Mouse (Mus musculus) Patski (cell line): ENCODE measurements at regions not wholly inside any gene's neighbourhood (a gene's known extent, or its start where the extent isn't known, plus 50 kb on each side); places are given as distances from the start of the nearest gene placed in this dataset.

ENCODE experiments used
- ATAC-seq: fragments of 100-300 bp; one replicate; pipeline ENCODE4 v1.8.0; 2021
- CTCF ChIA-PET: fragments of 350-600 bp; sonication (Branson Sonifier 250); formaldehyde crosslinking; loops from one replicate; lab custom pipeline; 2022; ENCODE audit warnings: inconsistent platforms; lab: Charles Lee
- POLR2A ChIA-PET: fragments of 350-600 bp; sonication (Branson Sonifier 250); formaldehyde crosslinking; loops from one replicate; lab custom pipeline; 2022; ENCODE audit warnings: antibody characterized with exemption, inconsistent platforms; lab: Charles Lee
- DNase-seq: peaks from one replicate; pipeline ENCODE4 v3.0.0-alpha.2; 2011; ENCODE audit warnings: low read depth, low spot score
- H3K27me3 ChIP-seq: fragments of 371-371 bp; one replicate; pipeline ENCODE4 v1.5.1; 2021
- CTCF ChIP-seq: fragments of 100-300 bp; IDR thresholded peaks from one replicate; pipeline ENCODE4 v1.5.1; 2021
- in situ Hi-C: fragments of 300-500 bp; cut with MboI; formaldehyde crosslinking; loops from 3 replicates; pipeline ENCODE4 v1.11.1; 2018; ENCODE audit warnings: low pct_unique_long_range_greater_than_20kb, mixed read lengths

DNA sequence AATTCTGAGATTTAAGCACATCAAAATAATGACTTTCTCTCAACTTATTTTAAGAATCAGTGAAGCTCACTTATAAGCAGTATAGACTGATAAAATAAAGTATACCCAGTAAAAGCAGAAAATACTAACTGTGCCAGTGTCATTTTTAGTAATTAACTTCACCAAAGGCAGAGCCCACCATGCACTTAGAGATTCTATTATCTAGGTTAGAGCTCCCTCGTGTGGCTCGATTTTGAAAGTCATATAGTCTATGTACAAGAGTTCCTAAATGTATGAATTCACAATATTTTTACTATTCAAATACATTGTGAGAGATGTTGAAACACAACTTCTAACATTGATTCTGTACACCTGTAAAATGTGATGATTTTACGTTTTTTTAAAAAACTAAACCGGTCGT lies 589.3 kb downstream of the Kcnj3 start:
- POLR2A ChIA-PET = no interaction called here
- TF ChIP-seq CTCF = peak; percentile 38
- peak; percentile 1 for DNase-seq
- in situ Hi-C loops = no loop called here
- H3K27me3 ChIP-seq = peaks cover 3% of the 10 kb centered on the region
- CTCF ChIA-PET = no interaction called here
- ATAC-seq = no peak

- no peak for TF ChIP-seq CTCF
- ATAC-seq = no peak
Measured at GRCm38 (mm10) chr2:56028958-56029357, 593.2 kb downstream of the Kcnj3 start.

More at GRCm38 (mm10) chr2:56028958-56029357, 593.2 kb downstream of the Kcnj3 start:
- no peaks in the 10 kb centered on the region for H3K27me3 ChIP-seq
- in situ Hi-C loops = no loop called here
- no peak for DNase-seq
- ChIA-PET CTCF (no interaction called here), POLR2A (no interaction called here)
